Mouse (Mus musculus) inflammation-experienced regulatory T-cells, adult 6 months (primary cell): ENCODE results near the gene Mroh2a. TPM values are rescaled to one million over a fixed set of nuclear protein-coding genes. Genes with fewer than 3 reads are reported as not detected.

ENCODE experiments used
- ATAC-seq: one replicate; pipeline ENCODE4 v1.8.0; 2017
- polyA plus RNA-seq, 3 experiments: library from polyadenylated mRNA; unstranded; fragments of 100-300 nt; shearing (Covaris generic); gene quantifications; one replicate each; pipeline ENCODE4 v1.2.1; 2017

Mroh2a gene
- 1 to 10 TPM; 1.9 to 4.4 (median 2.1) TPM for polyA plus RNA-seq

GRCm38 (mm10) chr1:88226670-88227379, at the start of gene Mroh2a:
Mroh2a (plus strand) TSS chr1:88226986.
- ATAC-seq: no peak

- no peak for ATAC-seq
Measured at GRCm38 (mm10) chr1:88179657-88180056, 47.1 kb upstream of the Mroh2a start.

DNA sequence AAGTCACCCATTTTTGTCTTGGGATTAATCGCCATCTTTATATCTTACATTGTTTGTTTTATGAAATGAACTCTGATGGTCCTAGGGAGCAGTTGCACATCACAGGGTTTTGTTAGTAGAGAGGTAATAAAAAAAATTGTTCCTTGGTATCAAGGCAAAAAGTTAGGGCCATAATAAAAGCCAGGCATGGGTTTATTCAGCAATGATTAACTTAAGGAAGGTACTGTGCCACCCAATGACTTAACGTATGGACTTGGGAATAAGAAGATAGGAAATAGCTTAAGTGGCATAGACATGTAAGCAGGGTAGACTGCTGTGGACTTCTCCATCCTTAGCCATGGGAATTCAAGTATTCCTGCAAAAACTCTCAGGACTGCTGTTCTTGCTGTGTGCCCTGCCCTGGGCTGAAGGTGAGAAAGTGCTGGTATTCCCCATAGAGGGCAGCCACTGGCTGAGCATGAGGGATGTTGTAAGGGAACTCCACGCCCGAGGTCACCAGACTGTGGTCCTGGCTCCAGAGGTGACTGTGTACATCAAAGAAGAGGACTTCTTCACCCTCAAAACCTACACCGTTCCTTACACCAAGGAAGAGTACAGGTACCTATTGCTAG, 40.4 kb upstream of the Mroh2a start:
- no peak for ATAC-seq

GRCm38 (mm10) chr1:88192136-88192535, 34.6 kb upstream of the Mroh2a start:
- no peak for ATAC-seq

DNA sequence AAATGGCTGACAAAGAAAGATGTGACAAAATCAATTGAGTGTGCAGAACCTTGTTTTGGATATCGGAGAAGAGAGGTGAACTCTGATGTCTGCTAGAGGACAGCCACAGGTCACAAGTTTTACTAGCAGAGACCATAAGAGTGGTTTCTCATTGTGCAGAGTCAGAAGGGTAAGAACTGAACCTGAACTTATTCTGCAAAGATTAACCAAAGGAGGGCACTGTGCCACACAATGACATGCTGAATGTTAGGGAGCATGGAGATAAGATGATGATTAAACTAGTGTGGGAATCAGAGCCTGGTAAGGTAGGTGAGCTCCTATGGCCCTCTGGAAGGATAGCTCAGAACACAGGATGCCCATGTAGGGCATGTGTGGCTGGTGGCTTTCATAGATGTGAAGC, 31.1 kb upstream of the Mroh2a start:
- no peak for ATAC-seq

DNA sequence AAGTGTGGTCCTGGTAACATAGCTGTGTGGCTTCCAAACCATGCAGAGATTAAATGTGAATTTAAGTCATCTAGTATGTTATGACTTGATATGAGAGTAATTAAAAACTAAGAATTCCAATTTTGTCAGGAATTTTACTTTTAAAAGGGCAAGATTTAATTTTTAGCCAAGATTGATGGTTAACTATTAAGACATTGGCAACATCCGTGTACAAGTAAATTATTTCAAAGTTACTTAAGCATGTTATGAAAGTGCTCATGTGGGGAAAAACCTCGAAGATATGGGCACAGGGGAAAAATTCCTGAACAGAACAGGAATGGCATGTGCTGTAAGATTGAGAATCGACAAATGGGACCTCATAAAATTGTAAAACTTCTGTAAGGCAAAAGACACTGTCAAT, 29.3 kb upstream of the Mroh2a start:
- no peak for ATAC-seq

- ATAC-seq: no peak
Measured at GRCm38 (mm10) chr1:88199996-88200395, 26.8 kb upstream of the Mroh2a start.

GRCm38 (mm10) chr1:88200456-88200855, 26.3 kb upstream of the Mroh2a start, which contains the start of gene Ugt1a2:
Ugt1a2 (plus strand) TSS chr1:88200601.
- ATAC-seq: no peak

- peak; percentile 65 for ATAC-seq
Measured at GRCm38 (mm10) chr1:88205294-88205922, 21.4 kb upstream of the Mroh2a start, which contains the start of gene Dnajb3. Dnajb3 (minus strand) TSS chr1:88205782.

DNA sequence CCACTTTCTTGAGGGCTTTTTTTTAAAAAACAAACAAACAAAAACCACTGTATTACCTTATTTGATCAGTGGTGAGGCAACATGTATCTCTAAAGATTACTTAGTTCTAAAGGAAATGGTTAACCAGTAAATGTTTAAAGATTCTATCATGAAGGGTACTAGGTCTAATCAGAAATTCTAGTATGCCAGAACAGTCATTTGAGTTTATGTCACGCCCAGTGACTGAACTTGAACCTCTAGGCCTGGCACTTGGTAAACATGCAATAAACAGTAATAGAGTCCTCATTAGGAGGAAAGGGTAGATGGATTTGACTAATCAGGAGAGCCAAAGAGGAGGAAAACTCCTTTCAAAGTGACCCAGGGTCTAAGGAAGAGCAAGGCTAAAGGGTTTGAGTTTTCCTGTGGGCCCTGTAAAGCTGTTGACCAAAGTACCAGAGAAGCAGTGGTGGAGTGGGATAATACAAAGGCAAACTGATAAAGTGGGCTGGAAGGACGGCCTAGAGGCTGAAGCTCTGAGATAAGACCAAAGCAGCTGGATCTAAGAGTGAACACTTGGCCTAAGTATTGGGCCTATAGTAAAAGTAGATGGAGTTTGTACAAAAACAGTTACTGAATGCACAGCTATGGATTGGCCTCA, 19.8 kb upstream of the Mroh2a start:
- ATAC-seq: no peak

DNA sequence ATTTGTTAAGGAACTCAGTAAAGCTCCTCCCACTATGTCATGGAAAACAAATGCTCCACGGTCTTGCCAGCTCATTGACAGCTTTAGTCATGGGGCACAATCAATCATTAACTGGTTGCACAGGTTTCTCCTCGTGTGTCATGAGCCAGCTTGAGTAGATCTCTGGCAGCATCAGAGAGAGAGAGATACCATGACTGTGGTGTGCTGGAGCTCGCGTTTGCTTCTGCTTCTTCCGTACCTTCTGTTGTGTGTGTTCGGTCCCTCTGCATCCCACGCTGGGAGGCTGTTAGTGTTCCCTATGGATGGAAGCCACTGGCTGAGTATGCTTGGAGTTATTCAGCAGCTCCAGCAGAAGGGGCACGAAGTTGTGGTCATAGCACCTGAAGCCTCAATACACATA, 15.0 kb upstream of the Mroh2a start, which contains the start of gene Ugt1a1:
TSS of gene Ugt1a1 (plus strand) at position 148 of the 400 bp plus-strand sequence.
- no peak for ATAC-seq

DNA sequence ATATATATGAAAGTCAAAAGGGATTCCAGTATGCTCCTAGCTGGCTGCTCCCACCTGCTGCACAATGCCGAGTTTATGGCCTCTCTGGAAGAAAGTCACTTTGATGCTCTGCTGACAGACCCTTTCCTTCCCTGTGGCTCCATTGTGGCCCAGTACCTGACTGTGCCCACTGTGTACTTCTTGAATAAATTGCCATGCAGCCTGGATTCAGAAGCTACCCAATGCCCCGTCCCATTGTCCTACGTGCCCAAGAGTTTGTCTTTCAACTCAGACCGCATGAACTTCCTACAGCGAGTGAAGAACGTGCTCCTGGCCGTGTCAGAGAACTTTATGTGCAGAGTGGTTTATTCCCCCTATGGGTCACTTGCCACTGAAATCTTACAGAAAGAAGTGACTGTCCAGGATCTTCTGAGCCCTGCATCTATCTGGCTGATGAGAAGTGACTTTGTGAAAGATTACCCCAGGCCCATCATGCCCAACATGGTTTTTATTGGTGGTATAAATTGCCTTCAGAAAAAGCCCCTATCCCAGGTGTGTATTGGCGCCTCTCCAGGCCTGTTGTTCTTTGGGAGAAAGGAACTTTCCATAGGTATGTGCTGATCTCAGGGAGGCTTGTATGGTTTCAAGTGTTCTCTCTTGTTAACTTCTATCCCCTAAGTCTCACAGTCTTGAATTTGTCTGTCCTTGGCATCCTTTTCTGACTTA, 14.3 kb upstream of the Mroh2a start:
- ATAC-seq: no peak

- ATAC-seq: no peak
Measured at GRCm38 (mm10) chr1:88213061-88213460, 13.7 kb upstream of the Mroh2a start.

- ATAC-seq: no peak
Measured at GRCm38 (mm10) chr1:88213766-88214461, 12.9 kb upstream of the Mroh2a start.

DNA sequence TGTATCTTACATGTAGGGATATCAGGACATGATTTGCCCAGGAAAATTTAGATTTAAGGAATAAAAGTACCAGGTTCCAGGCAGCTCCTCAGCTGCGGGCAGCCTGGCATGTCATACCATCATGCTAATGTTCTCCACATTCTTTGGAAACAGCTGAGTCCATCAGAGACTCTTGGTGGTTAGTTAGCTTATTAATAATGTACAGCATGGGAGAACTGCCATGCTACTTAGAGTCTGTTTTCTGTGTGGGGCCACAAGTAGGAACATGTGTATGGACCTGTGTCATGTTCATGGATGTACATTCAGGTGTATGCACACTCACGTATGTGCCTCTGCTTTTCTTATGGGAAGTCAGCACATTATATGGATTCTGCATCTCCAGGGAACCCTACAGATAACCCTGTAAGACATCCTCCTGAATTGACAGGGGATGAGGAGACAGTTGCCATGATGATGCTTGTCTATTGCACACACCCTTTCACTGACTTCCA, 12.3 kb upstream of the Mroh2a start:
- ATAC-seq: no peak

- ATAC-seq: no peak
Measured at GRCm38 (mm10) chr1:88215466-88216380, 11.1 kb upstream of the Mroh2a start.

DNA sequence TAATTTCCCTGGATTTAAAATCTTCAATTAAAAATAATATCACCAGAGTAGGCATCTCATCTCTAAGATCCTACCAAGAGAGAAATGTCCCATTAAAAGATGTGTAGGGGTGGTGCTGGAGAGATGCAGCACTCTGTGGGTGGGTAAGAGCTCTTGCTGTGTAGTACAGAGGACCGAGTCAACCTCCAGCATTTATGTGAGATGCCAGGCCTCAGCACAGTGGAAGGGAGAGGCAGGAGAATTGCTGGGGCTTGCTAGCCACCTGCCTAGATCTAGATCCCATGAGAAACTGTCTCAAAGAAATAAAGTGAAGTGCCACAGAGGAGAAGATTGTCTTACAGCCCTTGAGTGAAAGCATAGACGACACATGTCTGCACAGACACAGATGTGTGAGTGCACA, 10.2 kb upstream of the Mroh2a start:
- ATAC-seq: no peak

- ATAC-seq: no peak
Measured at GRCm38 (mm10) chr1:88217144-88217543, 9.6 kb upstream of the Mroh2a start.

- ATAC-seq: no peak
Measured at GRCm38 (mm10) chr1:88217576-88217975, 9.2 kb upstream of the Mroh2a start.

DNA sequence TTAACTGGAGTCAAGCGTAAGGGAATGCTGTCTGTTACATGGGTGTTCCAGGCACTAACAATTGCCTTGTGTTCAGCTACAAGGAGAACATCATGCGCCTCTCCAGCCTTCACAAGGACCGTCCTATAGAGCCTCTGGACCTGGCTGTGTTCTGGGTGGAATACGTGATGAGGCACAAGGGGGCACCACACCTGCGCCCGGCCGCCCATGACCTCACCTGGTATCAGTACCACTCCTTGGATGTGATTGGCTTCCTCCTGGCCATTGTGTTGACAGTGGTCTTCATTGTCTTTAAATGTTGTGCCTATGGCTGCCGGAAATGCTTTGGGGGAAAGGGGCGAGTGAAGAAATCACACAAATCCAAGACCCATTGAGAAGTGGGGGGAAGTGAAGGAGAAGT, 8.7 kb upstream of the Mroh2a start:
- ATAC-seq: no peak

DNA sequence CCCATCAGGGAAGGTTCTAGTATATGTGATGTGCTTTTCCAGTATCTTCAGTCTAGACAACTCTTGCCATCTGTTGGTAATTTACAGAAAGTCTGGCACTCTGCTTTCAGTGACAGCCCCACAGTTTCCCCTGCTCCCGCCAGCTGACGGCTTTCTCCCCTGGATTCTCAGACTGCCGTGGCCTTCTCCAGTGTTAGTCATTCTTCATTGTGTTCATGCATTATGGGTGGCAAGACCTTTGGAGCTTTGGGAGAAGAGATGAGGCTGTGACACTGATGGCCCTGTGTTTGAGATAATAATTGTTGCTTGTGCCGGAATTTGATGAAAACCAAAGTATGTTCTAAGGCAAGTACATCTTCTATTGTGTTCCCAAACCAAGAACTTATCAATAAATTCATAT, 8.2 kb upstream of the Mroh2a start:
- ATAC-seq: no peak
